Mouse (Mus musculus): ENCODE data around the gene Gm37240. TPM values are rescaled to one million over a fixed set of nuclear protein-coding genes. Genes with fewer than 3 reads are reported as not detected.

Gm37240 gene
- total RNA-seq, 1 experiment, result 1.2 TPM

- H3K4me1 ChIP-seq (ENCODE audit: control insufficient read depth in 2 of 2, insufficient read depth in 2 of 2, low read length in 2 of 2, poor library complexity in 1 of 2), result peaks cover 0 to 4% of the 10 kb centered on the region in 2 experiments; a peak in 1 of 4 replicates
- in situ Hi-C loops (cut with MboI; ENCODE audit: low sequenced_read_pairs in 2 of 2, unreplicated experiment in 2 of 2), result no loop called here
- H3K27ac ChIP-seq (ENCODE audit: insufficient read depth, low read depth, low read length, poor library complexity, severe bottlenecking), result no peak overlapping the region
- DNase-seq (ENCODE audit: low read depth, low spot score), result no peak
- H3K4me3 ChIP-seq (ENCODE audit: insufficient read depth in 1 of 2, low read depth in 1 of 2, low read length in 2 of 2, poor library complexity in 1 of 2, severe bottlenecking in 1 of 2), result no peak overlapping the region
- no peaks in the 10 kb centered on the region for H3K9me3 ChIP-seq (ENCODE audit: control insufficient read depth, insufficient read depth, low read depth, low read length)
- H3K36me3 ChIP-seq (ENCODE audit: control insufficient read depth, insufficient read depth, low read length, poor library complexity, severe bottlenecking), result no peaks in the 10 kb centered on the region
- H3K9ac ChIP-seq (ENCODE audit: insufficient read depth, low read depth, low read length, poor library complexity, severe bottlenecking), result no peak overlapping the region
- TF ChIP-seq HCFC1 (IDR thresholded peaks at IDR 0.05; ENCODE audit: borderline replicate concordance, insufficient read depth, low read length) (no peak), ZNF384 (IDR thresholded peaks at IDR 0.05; ENCODE audit: low read depth, low read length) (no peak), MAFK (IDR thresholded peaks at IDR 0.05; ENCODE audit: insufficient read depth, low read depth, low read length) (no peak), CHD2 (IDR thresholded peaks at IDR 0.05; ENCODE audit: low read depth, low read length) (no peak), ZC3H11A (IDR thresholded peaks at IDR 0.05; ENCODE audit: borderline replicate concordance, low read depth, low read length) (no peak)
These were observed 60.0 kb downstream of the Gm37240 start for GRCm38 (mm10) chr3:85827283-85827682.

GRCm38 (mm10) chr3:85820839-85821548 lies 66.3 kb downstream of the Gm37240 start:
- H3K4me1 ChIP-seq (ENCODE audit: control insufficient read depth in 2 of 2, insufficient read depth in 2 of 2, low read length in 2 of 2, poor library complexity in 1 of 2), result no peaks in the 10 kb centered on the region
- no peak overlapping the region for H3K9ac ChIP-seq (ENCODE audit: insufficient read depth, low read depth, low read length, poor library complexity, severe bottlenecking)
- no peaks in the 10 kb centered on the region for H3K9me3 ChIP-seq (ENCODE audit: control insufficient read depth, insufficient read depth, low read depth, low read length)
- no peak for DNase-seq (ENCODE audit: low read depth, low spot score)
- H3K4me3 ChIP-seq (ENCODE audit: insufficient read depth in 1 of 2, low read depth in 1 of 2, low read length in 2 of 2, poor library complexity in 1 of 2, severe bottlenecking in 1 of 2), result no peak overlapping the region
- TF ChIP-seq MAFK (IDR thresholded peaks at IDR 0.05; ENCODE audit: insufficient read depth, low read depth, low read length) (no peak), ZC3H11A (IDR thresholded peaks at IDR 0.05; ENCODE audit: borderline replicate concordance, low read depth, low read length) (no peak), CHD2 (IDR thresholded peaks at IDR 0.05; ENCODE audit: low read depth, low read length) (no peak), ZNF384 (IDR thresholded peaks at IDR 0.05; ENCODE audit: low read depth, low read length) (no peak), HCFC1 (IDR thresholded peaks at IDR 0.05; ENCODE audit: borderline replicate concordance, insufficient read depth, low read length) (no peak)
- H3K27ac ChIP-seq (ENCODE audit: insufficient read depth, low read depth, low read length, poor library complexity, severe bottlenecking), result no peak overlapping the region
- no peaks in the 10 kb centered on the region for H3K36me3 ChIP-seq (ENCODE audit: control insufficient read depth, insufficient read depth, low read length, poor library complexity, severe bottlenecking)
- in situ Hi-C loops (cut with MboI; ENCODE audit: low sequenced_read_pairs in 2 of 2, unreplicated experiment in 2 of 2), result no loop called here

- H3K4me3 ChIP-seq (ENCODE audit: insufficient read depth in 1 of 2, low read depth in 1 of 2, low read length in 2 of 2, poor library complexity in 1 of 2, severe bottlenecking in 1 of 2), result no peak overlapping the region
- H3K9ac ChIP-seq (ENCODE audit: insufficient read depth, low read depth, low read length, poor library complexity, severe bottlenecking), result no peak overlapping the region
- no peak for DNase-seq (ENCODE audit: low read depth, low spot score)
- H3K36me3 ChIP-seq (ENCODE audit: control insufficient read depth, insufficient read depth, low read length, poor library complexity, severe bottlenecking), result no peaks in the 10 kb centered on the region
- TF ChIP-seq ZC3H11A (IDR thresholded peaks at IDR 0.05; ENCODE audit: borderline replicate concordance, low read depth, low read length) (no peak), MAFK (IDR thresholded peaks at IDR 0.05; ENCODE audit: insufficient read depth, low read depth, low read length) (no peak), ZNF384 (IDR thresholded peaks at IDR 0.05; ENCODE audit: low read depth, low read length) (no peak), HCFC1 (IDR thresholded peaks at IDR 0.05; ENCODE audit: borderline replicate concordance, insufficient read depth, low read length) (no peak), CHD2 (IDR thresholded peaks at IDR 0.05; ENCODE audit: low read depth, low read length) (no peak)
- in situ Hi-C loops (cut with MboI; ENCODE audit: low sequenced_read_pairs in 2 of 2, unreplicated experiment in 2 of 2), result no loop called here
- H3K4me1 ChIP-seq (ENCODE audit: control insufficient read depth in 2 of 2, insufficient read depth in 2 of 2, low read length in 2 of 2, poor library complexity in 1 of 2), result no peaks in the 10 kb centered on the region
- H3K27ac ChIP-seq (ENCODE audit: insufficient read depth, low read depth, low read length, poor library complexity, severe bottlenecking), result no peak overlapping the region
- no peaks in the 10 kb centered on the region for H3K9me3 ChIP-seq (ENCODE audit: control insufficient read depth, insufficient read depth, low read depth, low read length)
These were observed 68.0 kb downstream of the Gm37240 start for GRCm38 (mm10) chr3:85819319-85819718.

GRCm38 (mm10) chr3:85817191-85817590 lies 70.1 kb downstream of the Gm37240 start, which contains the start of gene Fam160a1:
Gene Fam160a1, minus strand, starts transcription at chr3:85817291.
- Histone ChIP-seq H3K36me3 (ENCODE audit: control insufficient read depth, insufficient read depth, low read length, poor library complexity, severe bottlenecking) (no peaks in the 10 kb centered on the region), H3K27ac (ENCODE audit: insufficient read depth, low read depth, low read length, poor library complexity, severe bottlenecking) (no peak within 1 kb of the TSS), H3K9me3 (ENCODE audit: control insufficient read depth, insufficient read depth, low read depth, low read length) (no peaks in the 10 kb centered on the region), H3K9ac (ENCODE audit: insufficient read depth, low read depth, low read length, poor library complexity, severe bottlenecking) (no peak within 1 kb of the TSS), H3K4me1 (ENCODE audit: control insufficient read depth in 2 of 2, insufficient read depth in 2 of 2, low read length in 2 of 2, poor library complexity in 1 of 2) (peaks cover 0 to 2% of the 10 kb centered on the region in 2 experiments; a peak in 1 of 4 replicates), H3K4me3 (ENCODE audit: insufficient read depth in 1 of 2, low read depth in 1 of 2, low read length in 2 of 2, poor library complexity in 1 of 2, severe bottlenecking in 1 of 2) (no peak within 1 kb of the TSS)
- TF ChIP-seq ZC3H11A (IDR thresholded peaks at IDR 0.05; ENCODE audit: borderline replicate concordance, low read depth, low read length), result no peak
- no peak for TF ChIP-seq HCFC1 (IDR thresholded peaks at IDR 0.05; ENCODE audit: borderline replicate concordance, insufficient read depth, low read length)
- TF ChIP-seq ZNF384 (IDR thresholded peaks at IDR 0.05; ENCODE audit: low read depth, low read length), result no peak
- no peak for TF ChIP-seq CHD2 (IDR thresholded peaks at IDR 0.05; ENCODE audit: low read depth, low read length)
- no peak for TF ChIP-seq MAFK (IDR thresholded peaks at IDR 0.05; ENCODE audit: insufficient read depth, low read depth, low read length)
- DNase-seq (ENCODE audit: low read depth, low spot score), result no peak
- in situ Hi-C loops (cut with MboI; ENCODE audit: low sequenced_read_pairs in 2 of 2, unreplicated experiment in 2 of 2), result no loop called here

Measured in ES-E14 (cell line).